Comparison of ENCODE assay signal across 24 mouse cellular contexts in the genomic region with DNA sequence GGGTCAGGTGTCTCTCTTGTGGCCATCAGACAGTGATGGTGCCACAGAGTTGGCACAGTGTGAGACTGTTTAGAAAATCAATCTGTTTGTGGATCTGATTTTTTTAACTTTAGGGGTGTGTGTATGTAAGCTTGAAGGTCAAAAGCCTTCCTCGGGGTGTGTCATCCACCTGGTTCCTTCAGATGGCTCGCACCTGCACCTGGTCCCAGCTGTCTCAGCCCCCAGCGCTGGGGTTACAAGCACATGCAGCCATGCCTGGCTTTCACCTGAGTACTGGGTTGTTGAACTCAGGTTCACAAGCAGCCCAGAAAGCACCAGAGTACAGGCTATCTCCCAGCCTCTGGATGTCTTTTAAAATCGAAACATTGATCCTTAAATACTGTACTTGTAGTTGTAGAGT. TPM values are rescaled to one million over a fixed set of nuclear protein-coding genes. Genes with fewer than 3 reads are reported as not detected.
"Had no signal": no experiment of that assay in that cellular context is flagged by ENCODE, and none has a peak within 500 bp of the region (broad histone marks: within the 10 kb centered on the region; RNA-seq: fewer than 3 reads in every experiment).

No protein-coding gene starts in this region.

- ATAC-seq: hindbrain, postnatal 0 days had no signal

- H3K27me3 ChIP-seq: limb, embryonic 15.5 days; neural tube, embryonic 13.5 days had no signal

- H3K9ac ChIP-seq: limb, embryonic 15.5 days; liver, embryonic 14.5 days; neural tube, embryonic 13.5 days had no signal

- H3K27ac ChIP-seq: hindbrain, postnatal 0 days; kidney, postnatal 0 days; limb, embryonic 15.5 days; liver, embryonic 14.5 days; neural tube, embryonic 13.5 days had no signal

- H3K9me3 ChIP-seq: limb, embryonic 15.5 days; neural tube, embryonic 13.5 days had no signal

- DNase-seq: kidney, adult 11 months; kidney, adult 9 months; kidney, postnatal 36 days; layer of hippocampus, adult 9-11 months; layer of hippocampus, postnatal 36 days; lung, adult 18-20 months; lung, postnatal 36 days; midbrain, embryonic 14.5 days; retina, postnatal 1 day; right cerebral cortex, postnatal 4 days; spleen, adult 18-20 months had no signal

- H3K4me2 ChIP-seq: limb, embryonic 15.5 days; neural tube, embryonic 13.5 days had no signal

- H3K4me1 ChIP-seq: neural tube, embryonic 13.5 days had no signal

- H3K4me3 ChIP-seq: limb, embryonic 15.5 days; neural tube, embryonic 13.5 days had no signal

RNA-seq across cellular contexts. Expression of gene Timm8a2, which starts 40.9 kb away (rescaled TPM):
- total RNA-seq: hindbrain, postnatal 0 days; layer of hippocampus, adult 18-20 months; left cerebral cortex, postnatal 25 days; megakaryocyte progenitor cell, adult 5-6 weeks; monocyte, adult 5-6 weeks had no signal
- polyA plus RNA-seq: hindbrain, postnatal 0 days; kidney, postnatal 0 days; limb, embryonic 11.5 days; limb, embryonic 15.5 days; liver, embryonic 14.5 days; lung, embryonic 16.5 days; midbrain, embryonic 14.5 days; neural tube, embryonic 13.5 days; stomach, embryonic 14.5 days; urinary bladder, adult 2 months had no signal
